Mouse (Mus musculus): ENCODE data around the gene Myo1b. TPM values are rescaled to one million over a fixed set of nuclear protein-coding genes. Genes with fewer than 3 reads are reported as not detected.
"Not testable (repeated sequence)": the region's sequence is repeated elsewhere in the genome, so short reads cannot be mapped to it uniquely, and the experiment has no call there.

Myo1b gene
- total RNA-seq, 2 experiments from 2014 or later, result 79.8 to 88.2 TPM

DNA sequence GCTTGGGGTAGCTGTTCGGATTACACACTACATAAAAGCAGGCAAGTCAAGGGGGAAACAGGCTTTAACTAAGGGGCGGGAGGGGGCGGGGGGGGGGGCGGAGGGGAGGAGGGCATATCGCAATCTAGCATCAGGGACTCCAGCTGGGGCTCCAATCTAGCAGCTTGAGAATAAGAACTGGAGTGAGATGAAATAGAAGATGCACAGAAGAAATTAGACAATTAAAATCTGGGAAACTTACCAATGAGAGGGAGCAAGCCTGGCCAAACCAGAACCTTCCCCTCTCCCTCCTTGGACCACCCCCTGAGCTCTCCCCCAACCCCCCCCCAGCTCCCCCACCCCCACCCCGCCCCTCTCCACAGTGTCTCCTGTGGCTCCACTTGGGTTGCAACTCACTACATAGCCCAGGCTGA is 18.7 kb downstream of the Myo1b start:
- no peak for DNase-seq (ENCODE audit: low spot score in 2 of 2)

- DNase-seq (ENCODE audit: low spot score in 2 of 2), result no peak
Measured at GRCm38 (mm10) chr1:51895961-51896360, 19.9 kb downstream of the Myo1b start.

DNA sequence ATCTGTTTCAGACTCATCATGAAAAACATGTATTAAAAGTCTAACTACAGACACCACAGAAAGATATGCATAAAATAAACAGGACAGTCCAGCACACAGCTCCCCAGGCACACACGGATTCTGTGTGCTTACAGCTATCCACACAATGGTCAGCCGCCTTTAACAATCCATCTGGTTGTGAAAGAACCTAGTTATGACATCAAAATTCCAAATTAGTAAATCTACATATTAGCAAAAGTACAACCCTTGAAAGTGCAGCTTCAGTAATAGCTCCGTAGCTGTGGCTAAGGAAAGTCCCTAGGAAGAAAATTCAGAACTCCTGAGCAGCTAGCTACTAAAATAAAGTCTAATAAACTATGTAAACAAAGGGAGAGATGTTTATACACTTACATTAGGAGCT is 21.1 kb downstream of the Myo1b start:
- no peak for DNase-seq (ENCODE audit: low spot score in 2 of 2)

GRCm38 (mm10) chr1:51893521-51894355 is 22.1 kb downstream of the Myo1b start:
- DNase-seq (ENCODE audit: low spot score in 2 of 2), result no peak

- no peak for DNase-seq (ENCODE audit: low spot score in 2 of 2)
Measured at GRCm38 (mm10) chr1:51892005-51892404, 23.9 kb downstream of the Myo1b start.

- DNase-seq (ENCODE audit: low spot score in 2 of 2), result no peak
Measured at GRCm38 (mm10) chr1:51888046-51888813, 27.6 kb downstream of the Myo1b start.

GRCm38 (mm10) chr1:51885356-51885983 is 30.4 kb downstream of the Myo1b start:
- DNase-seq (ENCODE audit: low spot score in 2 of 2), result no peak

GRCm38 (mm10) chr1:51883211-51883610 is 32.7 kb downstream of the Myo1b start:
- no peak for DNase-seq (ENCODE audit: low spot score in 2 of 2)

- DNase-seq (ENCODE audit: low spot score in 2 of 2), result no peak
Measured at GRCm38 (mm10) chr1:51882752-51883151, 33.1 kb downstream of the Myo1b start.

GRCm38 (mm10) chr1:51879927-51880814 is 35.7 kb downstream of the Myo1b start:
- no peak for DNase-seq (ENCODE audit: low spot score in 2 of 2)

- no peak for DNase-seq (ENCODE audit: low spot score in 2 of 2)
Measured at GRCm38 (mm10) chr1:51879333-51879770, 36.5 kb downstream of the Myo1b start.

- DNase-seq (ENCODE audit: low spot score in 2 of 2), result no peak
Measured at GRCm38 (mm10) chr1:51875462-51876225, 40.2 kb downstream of the Myo1b start.

- no peak for DNase-seq (ENCODE audit: low spot score in 2 of 2)
Measured at GRCm38 (mm10) chr1:51872493-51873261, 43.2 kb downstream of the Myo1b start.

- not testable (repeated sequence) for DNase-seq (ENCODE audit: low spot score in 2 of 2)
Measured at GRCm38 (mm10) chr1:51871234-51871633, 44.6 kb downstream of the Myo1b start.

- no peak for DNase-seq (ENCODE audit: low spot score in 2 of 2)
Measured at GRCm38 (mm10) chr1:51862828-51863421, 52.9 kb downstream of the Myo1b start.

DNA sequence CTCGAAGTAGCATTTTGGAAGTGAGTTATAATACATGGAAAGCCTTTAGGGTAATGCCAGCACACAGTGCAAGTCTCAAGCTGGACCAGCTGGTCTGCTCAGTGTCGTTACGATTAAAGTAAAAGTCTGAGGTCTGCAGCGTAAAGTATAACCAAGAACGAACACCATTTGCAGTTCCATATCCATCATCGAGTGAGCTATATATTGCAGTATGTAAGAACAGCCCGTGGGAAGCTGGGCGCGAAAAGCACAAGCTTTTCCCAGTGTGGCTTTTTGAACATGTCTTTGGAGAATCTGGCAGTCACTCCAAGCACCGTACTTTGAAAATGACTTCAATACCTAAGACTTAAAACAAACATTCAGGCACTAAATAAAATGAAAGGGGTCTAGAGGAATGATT is 55.0 kb downstream of the Myo1b start:
- DNase-seq (ENCODE audit: low spot score in 2 of 2), result no peak

DNA sequence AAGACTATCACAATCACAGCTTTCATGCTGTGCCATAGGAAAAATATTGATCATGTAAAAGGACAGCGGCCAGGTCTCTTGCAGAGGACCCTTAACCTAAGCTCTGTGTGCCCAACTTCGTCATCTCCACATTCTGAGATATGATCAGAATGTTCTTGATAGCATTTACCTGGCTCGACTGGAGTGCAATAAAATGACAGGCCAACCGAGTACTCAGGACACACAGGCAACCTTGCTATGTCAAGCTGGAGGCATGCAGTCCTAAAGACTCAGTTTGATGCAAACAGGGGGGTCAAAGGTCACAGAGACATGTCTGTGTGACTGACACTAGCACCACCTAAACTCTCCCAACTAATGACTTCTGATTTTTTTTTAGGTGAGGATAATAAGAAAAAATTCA is 58.9 kb downstream of the Myo1b start:
- no peak for DNase-seq (ENCODE audit: low spot score in 2 of 2)

DNA sequence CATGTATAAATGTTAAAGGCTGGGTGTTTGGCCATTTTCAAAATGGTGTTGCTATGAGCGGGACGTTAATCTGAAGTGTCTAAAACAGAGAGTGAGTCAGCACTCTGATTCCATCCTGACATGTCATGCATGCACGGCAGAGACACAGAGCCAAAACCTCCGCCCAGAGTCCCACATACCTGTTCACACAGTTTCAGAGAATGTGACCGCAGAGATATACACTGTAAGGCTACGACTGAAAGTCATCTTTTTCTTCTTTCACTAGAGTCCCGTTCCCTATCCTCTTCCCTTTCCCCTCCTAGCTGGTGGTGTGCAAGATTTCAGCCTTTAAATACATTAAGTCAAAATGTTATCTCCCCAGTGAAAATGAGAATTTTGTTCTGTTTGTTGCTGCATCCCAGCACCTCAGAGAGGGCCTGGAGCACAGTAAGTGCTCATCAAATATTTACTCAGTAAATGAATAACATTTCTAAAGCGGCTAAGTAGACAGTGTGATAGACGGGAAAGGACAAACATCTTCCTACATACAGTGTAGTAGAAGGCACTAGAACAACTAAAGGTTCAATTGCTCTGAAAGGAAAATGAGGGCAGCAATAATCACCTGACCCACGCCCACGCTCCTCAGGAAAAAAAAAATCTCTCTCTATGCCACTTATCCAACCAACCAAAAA is 59.5 kb downstream of the Myo1b start:
- no peak for DNase-seq (ENCODE audit: low spot score in 2 of 2)
